Mouse (Mus musculus) layer of hippocampus, adult 8-10 months (tissue): ENCODE measurements at regions not wholly inside any gene's neighbourhood (a gene's known extent, or its start where the extent isn't known, plus 50 kb on each side); places are given as distances from the start of the nearest gene placed in this dataset.

Experiments
- DNase-seq, 2 experiments: peaks; one replicate each; pipeline ENCODE4 v3.0.0; 2022; ENCODE audit warnings: low spot score in 2 of 2

DNA sequence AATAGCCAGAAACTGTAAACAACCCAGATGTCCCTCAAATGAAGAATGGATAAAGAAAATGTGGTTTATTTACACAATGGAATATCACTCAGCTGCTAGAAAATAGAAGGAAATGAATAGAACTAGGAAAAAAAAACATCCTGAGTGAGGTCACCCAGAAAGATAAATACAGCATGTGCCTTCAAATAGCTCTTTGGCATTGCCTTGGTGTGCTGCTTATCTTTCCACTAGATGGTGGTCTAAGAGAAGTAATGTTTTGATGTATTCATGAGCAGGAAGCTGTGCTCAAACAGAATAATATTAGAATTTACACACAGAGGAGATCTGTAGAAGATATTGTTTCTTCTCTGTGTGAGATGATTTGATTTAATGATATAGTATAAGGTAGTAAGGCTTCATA, 78.8 kb downstream of the Zfp619 start:
- DNase-seq = no peak

DNA sequence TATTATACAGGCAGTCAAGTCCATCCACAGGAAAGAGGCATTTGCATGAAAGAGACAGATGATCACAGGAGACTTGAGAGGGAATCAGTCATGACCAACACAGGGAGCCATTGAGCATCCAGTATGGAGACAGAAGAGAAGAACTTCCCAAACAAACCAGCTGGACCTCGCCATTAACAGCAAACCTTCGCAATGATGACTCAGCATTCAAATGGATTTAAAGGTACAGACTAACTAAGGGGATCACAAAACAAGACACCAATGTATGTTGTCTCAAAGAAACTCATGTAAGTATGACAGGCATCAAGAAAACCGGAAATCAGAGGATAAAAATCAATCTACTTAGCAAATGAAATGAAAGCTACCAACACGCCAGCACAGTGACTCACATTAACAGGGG, 96.2 kb downstream of the Zfp619 start:
- DNase-seq = no peak

DNA sequence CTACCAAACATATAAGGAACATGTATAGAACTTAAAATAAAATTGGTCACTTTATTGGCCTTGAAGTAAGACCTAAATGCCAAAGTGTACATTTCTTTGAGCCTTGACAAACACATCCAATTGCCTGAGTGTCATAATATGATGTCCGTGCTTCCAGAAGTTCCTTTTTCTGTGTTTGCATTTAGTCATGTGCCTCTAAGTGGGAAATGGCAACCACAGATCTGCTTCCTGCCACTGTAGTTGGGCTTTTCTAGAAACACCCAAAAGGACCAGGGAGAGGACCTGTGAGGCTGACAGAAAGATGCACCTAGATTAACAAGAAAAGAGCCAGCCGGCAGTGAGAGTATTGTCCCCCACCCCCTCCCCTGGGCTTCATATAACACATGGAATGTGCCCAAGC, 97.5 kb downstream of the Zfp619 start:
- DNase-seq = no peak

DNA sequence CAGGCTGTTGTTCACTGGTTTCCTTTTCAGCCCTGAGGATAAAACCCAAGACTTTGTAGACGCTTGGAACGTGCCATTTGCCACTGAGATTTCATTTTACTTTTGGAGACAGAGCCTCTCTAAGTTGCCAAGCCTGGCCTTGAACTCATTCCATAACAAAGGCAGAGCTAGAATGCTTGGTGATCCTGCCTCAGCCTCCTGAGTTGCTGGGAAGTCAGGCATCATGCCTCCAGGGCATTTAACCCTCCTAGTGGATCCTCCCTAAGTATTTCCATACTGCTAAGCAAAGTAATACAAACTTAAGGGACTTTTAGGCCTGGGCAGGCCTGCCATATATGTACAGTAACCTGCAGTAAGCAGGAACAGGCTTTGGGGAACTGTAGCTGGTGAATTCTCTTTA, 104.2 kb downstream of the Zfp619 start:
- no peak for DNase-seq

DNA sequence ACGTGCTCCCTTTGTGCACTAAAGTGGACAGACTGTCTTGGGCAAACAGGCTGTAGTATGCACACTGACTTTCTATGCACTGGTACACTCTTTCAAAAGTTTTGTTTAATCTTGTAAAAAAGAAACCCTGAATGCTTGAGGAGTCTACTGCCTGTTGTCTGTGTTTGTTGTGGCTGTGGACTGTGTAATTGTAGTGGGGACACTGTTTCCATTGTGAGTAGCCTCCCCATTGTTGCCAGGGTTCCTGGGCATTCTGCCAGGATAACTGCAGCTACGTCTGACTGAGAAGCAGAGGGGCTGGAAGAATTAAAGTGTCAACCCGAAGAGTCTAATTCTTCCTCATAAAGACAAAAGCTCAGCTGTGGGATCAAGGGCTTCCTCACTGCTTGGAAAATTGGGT, 115.3 kb downstream of the Zfp619 start:
- peak; percentile 5 to 10 for DNase-seq

DNA sequence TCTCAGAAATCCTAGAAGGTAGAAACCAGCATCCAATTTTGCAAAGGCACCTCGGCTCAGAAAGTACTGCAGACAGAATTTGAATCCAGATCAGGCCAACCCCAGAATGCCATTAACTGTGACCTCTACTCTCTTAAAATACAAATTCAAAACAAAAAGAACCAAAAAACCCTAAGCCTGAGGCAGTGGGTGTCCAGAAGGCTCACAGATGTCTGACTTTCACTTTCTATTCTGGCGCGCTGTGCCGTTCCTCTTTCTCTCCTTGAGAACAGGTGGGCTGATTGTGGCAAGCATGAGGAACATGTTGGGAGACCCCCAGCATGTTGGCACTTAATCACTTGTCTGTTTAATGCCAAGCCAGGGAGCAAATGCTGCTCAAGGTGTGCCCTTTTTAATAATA, 124.8 kb downstream of the Zfp619 start:
- no peak for DNase-seq

DNA sequence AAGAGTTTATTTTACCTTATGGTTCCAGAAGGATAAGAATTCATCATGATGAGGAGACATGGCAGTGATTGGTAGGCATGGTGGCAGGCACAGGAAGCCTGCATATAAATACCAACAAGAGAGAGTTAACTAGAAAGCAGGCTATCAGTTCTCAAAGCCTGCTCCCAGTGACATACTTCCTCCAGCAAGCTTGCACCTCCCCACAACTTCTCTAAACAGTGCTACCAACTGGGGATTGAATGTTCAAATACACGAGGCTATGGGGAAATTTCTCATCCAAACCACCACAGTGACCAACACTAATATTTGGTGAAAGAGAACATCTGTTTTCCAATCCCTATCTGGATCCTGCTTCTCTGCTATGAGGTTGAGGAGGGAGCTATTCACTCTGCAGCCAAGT, 125.8 kb downstream of the Zfp619 start:
- DNase-seq = no peak

DNA sequence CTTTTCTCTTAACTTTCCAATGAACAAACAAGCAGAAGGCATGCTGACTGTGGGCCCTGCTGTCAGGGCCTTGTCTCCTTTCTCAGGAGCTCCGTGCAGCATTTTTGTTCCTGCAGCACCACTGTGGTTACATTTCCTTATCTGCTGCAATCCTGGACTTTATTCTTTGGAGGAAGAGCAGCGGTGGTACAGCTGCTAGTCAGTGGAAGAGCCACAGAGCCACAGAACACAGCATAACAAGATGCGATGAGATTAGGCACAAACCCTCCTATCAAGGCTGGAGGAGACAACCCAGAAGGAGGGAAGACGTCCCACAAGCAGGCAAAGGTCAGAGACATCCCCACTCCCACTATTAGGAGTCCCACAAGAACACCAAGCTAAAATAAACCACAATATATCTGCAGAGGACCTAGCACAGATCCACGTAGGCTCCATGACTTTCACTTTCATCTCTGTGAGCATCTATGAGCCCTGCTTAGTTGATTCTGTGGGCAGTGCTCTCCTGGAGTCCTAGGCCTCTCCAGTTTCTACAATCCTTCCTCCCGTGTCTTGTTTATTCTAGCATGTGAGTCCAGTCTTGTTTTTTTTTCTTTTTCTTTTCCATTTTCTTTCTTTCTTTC, 133.0 kb downstream of the Zfp619 start:
- DNase-seq = no peak

DNA sequence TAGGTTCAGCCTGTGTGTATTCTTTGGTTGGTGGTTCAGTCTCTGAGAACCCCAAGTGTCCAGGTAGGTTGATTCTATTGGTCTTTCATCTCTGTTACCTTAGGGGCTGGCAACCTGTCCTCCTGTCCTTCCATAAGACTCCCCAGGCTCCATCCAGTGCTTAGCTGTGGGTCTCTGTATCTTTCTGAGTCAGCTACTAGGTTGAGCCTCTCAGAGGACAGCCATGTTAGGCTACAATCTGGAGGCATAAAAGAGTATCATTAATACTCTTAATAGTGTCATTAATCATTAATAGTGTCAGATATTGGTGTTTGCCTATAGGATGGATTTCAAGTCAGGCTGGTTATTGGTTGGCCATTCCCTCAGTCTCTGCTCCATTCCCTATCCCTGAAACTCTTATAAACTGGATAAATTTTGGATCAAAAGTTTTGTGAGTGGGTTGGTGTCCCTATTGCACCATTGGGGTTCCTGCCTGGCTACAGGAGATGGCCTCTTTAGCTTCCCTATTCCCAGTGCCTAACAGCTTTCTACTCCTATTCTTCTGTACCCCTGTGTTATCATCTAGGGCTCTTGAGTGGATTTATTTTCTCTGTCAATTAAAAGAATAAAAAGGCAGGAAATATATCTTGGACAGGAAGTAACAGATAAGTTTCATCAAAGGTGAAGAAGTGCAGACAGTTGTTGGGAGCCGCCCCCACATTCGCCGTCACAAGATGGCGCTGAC, 137.2 kb downstream of the Zfp619 start:
- no peak for DNase-seq

DNA sequence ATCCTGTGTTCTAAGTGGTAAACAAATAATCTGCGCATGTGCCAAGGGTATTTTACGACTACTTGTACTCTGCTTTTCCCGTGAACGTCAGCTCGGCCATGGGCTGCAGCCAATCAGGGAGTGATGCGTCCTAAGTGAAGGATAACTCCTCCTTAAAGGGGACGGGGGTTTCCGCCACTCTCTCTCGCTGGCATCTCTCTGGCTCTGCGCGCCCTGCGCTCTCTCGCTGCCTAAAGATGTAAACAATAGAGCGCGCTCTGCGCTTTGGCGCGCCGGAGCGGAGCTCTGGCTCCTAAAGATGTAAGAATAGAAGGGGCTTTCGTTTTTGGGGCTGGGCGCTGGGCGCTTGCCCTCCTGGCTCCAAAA, 137.7 kb downstream of the Zfp619 start:
- DNase-seq = peak; percentile 38 to 55

DNA sequence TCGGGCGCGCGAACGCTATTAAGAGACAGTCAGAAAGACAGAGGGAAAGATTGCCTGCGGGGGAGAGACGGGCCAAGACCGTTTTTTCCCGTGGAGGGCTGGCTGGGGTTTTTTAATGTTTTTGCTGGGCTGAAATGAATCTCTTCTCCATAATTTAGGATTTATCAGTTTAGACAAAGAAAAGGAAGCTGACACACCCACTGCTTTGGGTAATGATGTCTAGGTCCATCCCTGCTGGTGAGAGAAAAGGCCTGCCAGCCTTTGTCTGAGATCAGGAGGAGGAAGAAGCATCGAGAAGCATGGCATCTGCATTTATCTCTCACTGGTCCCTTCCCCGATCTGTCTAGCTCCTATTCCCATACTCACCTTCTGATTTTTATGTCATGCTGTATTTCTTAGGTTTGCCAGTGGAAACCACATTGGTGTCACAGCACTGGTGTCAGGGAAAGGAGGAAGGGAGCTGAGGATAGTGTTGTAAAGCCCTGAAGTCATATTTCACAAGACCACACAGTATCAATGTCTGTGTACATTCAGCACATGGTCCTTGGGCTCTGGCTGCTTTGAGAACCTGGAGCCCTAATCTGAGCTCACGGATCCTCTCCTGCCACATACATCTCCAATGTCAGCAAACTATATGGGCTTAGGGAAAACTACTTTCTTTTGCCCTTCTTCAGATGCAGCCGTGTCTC, 138.3 kb downstream of the Zfp619 start:
- no peak for DNase-seq

DNA sequence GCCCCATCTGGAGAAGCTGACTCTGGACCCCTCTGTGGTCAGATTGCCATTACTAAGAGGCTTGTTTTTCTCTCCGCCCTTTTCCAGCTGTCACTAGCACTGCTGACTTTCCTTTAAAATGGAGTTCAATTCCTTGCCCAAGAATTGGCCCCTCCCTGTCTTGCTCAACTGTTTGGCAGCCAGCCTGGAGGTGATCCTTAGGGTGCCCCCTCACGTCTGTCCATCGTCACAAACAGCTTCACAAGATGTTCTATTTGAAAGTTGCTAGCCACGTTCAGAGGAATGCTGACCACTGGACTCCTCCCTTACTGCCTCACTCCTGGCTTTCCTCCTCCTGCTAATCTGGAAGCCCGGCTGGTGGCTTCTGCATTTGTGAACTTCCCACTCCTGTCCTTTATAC, 142.0 kb downstream of the Zfp619 start:
- DNase-seq = no peak

DNA sequence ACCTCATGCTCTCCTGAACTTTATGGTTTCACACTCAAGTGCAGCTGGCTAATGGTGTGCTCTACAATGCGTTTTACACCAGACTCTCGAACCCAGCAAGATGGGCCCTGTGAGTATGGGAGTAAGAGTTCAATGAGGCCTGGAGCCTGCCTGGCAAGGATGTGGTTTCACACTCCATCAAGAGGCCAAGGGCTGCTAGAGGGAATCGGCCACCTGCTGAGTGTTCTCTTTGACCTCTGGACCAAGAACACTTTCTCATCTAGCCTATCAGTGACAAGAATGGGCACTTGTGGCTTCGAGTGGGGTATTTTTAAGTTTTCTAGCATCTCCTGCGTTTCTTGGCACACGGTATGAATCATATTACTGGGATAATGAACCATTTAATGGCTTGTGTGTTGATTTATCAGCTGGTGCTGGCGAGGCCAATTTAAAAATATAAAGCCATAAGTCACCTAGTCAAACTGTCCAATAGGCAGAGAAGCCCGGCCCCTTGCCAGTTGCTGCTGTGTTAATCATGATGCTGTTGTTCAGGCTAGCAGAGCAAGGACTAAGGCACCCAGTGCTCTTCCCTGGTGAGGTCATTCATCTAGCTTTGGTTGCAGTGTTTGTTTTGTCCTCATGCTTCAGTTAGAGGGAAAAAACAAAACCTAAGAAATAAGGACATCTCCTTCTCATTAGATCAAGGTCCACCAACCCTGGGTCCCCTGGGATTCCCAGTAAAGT, 157.7 kb downstream of the Zfp619 start:
- no peak for DNase-seq

DNA sequence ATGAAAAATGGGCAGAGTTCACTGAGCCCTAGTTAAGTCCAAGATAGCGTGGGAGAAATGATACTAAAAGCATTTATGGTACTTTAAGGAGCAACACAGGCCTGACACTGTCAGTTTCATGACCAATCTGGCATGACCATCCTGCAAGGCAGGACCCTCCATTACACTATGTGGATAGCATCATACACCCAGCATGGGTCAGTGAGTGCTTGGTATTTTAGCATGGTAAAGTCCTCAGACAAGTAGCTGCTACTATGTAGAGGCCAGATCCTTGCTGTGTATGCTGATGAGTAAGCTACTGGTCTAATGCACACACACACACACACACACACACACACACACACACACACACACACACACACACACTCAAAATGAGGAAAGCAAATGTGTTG, 158.3 kb downstream of the Zfp619 start:
- no peak for DNase-seq

DNA sequence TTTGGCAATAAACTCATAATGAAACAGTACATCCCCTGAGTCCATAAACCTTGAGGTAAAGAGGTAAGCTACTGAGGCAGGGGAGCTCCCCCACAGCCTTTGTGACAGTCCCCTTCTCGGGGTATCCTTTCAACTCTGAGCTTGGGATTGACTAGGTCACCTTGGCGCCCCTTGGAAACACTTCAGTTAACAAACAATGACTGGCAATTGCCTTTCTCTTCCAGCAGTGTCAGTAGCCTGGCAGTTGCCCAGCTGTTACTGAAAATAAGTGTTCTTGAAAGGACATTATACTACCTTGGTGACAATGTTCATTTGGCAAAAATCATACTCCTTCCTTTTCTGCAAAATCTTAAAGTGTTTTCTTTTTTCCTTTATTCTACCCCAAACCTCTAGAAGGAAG, 162.8 kb downstream of the Zfp619 start:
- no peak for DNase-seq

DNA sequence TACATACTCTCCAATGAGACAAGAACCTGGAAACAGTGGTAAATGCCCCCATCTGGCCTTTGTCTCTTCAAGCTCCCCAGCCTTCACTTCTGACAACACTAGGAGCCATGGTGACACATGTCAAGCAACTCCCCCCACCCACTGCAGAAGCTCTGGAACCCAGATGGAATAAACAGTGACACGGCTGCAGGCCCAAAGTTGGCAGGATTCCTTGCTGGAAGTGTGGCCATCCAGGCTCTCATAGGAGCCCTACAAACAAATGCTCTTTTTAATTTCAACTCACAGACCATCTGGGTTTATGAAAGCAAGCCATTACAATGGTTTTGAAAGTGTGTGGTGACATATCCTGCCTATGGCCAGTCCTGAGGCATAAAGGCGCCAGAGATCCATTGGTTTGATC, 179.0 kb downstream of the Zfp619 start:
- DNase-seq = no peak

DNA sequence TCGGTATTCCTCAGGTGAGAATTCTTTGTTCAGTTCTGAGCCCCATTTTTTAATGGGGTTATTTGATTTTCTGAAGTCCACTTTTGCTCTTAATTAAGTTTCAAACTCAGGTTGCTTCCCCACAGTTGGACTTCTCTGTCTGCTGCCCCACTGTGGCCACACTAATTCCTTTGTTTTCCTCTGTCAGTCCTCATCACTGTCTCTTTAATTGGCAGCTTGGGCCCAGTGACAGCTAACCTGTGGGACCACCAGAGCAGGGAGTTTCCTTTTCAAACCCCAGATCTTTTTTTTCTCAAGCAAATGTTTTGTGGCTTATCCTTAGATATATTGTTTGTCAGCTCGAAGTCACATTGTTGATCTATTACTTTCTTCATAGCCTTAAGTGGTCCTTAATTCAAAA, 183.9 kb downstream of the Zfp619 start:
- no peak for DNase-seq

DNA sequence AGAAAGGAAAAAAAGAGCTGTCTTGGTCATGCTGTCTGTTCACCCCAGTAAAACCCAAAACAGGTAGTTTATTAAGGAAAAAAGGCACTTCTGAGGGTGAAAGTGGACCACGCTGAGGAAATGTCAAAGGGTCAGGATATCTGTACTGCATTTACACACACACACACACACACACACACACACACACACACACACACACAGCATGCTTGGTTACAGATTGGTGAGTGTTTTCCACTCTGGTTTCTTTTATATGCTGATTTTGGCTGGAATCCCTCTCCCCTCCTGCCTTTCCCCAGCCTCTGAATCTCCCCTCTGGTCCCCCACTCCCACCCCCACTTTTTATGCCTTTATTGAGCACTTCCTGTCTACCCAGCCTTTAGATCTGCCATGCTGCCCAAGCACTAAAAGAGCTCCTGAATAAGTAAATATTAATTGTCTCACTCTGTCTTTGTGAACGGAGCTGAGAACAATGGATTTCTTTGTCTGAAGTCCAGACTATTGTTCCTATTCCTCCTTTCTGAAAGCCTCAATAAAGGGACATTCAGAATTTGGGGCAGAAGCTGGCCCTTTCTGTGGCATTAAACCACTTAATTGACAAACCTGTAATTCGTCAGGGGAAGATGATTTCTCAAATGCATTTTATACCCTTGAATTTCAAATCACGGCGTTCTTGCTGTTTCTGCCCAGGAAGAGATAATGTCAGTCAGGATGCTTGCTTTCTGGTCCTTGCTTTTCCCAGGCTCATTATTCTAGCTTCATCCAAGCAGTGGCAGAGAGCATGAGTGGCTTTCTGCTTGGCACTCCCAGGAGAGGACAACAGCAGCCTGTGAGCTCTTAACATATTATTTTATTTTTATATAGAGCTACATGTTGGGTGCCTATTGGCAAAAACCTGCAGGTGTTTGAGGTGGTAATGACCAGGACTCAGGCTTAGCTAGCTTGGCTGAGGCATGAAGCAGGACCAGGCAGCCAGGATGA, 187.8 kb downstream of the Zfp619 start:
- DNase-seq = no peak

DNA sequence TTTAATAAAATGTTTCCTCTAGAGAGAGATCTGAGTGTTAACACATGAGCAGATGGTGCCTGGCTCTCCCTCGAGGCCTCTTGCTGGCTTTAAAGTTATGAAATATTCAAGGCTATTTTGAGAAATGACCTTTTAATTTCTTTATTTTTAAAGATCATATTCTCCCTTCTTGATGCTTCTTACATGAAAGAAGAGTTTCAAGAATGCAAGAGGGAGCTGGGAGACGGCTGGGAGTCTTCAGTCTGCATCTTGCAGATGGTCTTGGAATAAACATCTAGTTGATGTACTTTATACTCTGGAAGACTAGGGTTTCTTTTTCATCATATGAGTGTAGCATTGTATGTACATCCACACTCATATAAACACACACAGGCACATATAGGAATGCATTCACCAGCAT, 189.0 kb downstream of the Zfp619 start:
- peak in 1 of 2 experiments; percentile 9 for DNase-seq

DNA sequence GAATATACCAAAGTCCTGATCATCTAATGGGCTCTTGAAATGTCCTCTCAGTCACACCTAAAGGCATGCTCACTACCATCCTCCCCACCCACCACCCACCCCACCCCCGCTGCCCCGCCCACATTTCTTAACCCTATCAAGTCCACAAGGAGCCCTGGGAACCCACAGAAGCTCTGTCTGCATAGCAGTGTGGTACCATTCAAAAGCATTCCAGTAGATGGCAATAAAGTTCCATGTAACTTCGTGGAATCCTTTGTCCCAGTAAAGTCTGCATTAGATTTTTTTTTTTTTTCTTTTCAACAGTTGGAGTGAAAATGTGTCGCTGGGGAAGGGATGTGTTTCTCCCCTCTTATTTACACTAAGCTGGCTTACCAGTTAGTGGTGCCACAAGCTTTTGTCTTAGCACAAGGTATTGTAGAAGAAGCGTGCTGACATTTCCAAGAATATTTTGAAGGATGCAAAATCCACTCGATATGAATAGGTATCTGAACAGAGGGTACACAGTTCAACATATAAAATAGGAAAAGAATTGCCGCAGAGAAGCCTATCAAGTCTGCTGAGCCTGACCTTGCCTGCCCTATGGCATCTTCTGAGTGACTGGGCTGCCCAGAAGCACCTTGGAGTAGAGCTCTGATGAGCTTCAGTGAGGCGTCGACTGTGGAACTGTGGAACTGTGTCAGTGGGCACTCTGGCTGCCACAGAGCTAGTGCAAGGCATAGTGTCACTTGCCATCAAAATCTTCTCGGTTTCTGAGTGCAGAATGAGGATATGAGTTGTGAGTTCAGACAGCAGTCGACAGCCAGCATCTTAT, 199.0 kb downstream of the Zfp619 start:
- no peak for DNase-seq
